Comparison of ENCODE assay signal across 8 mouse cellular contexts in genomic region chr2:146621167-146621566, GRCm38 (mm10).
DNase-seq lines count a peak whose midpoint lies in the region; ATAC-seq lines count a peak whose summit lies in the region.

No protein-coding gene starts in this region.

- peak; percentile 61 for DNase-seq in 416B (ENCODE audit: low read depth)
- DNase-seq in CD4-positive helper T cell, adult 2 months (ENCODE audit: low read depth, low spot score) = peak; percentile 17
- peak; percentile 11 to 16 for DNase-seq in cerebellum, postnatal 36 days
- DNase-seq in gastrocnemius, postnatal 10 days = peak; percentile 39
- DNase-seq in layer of hippocampus, postnatal 14 days (ENCODE audit: low spot score in 2 of 2) = peak; percentile 46 to 54
- peak; percentile 11 for DNase-seq in right cerebral cortex, postnatal 25 days
- no peak for DNase-seq in urinary bladder, postnatal 4 days (ENCODE audit: low spot score in 2 of 2)

- peak; percentile 48; the same call in 1 of the 2 replicates for ATAC-seq in megakaryocyte, adult 5-6 weeks (ENCODE audit: poor library complexity, severe bottlenecking)

Comparison
In these comparisons a context has a peak if more than half of its experiments do, and no peak if none do; other contexts are left out.
1. DNase-seq: peak in 416B (single experiment), CD4-positive helper T cell, adult 2 months (single experiment), cerebellum, postnatal 36 days (2 of 2), gastrocnemius, postnatal 10 days (single experiment), layer of hippocampus, postnatal 14 days (2 of 2) and right cerebral cortex, postnatal 25 days (single experiment); none in urinary bladder, postnatal 4 days (0 of 2).